Mouse (Mus musculus) heart, postnatal 0 days (tissue): ENCODE data around the gene Brsk1.

Experiments
- CTCF ChIP-seq: IDR thresholded peaks from 2 replicates; pipeline ENCODE4 v1.5.1; 2016; ENCODE audit warnings: antibody characterized with exemption, control low read depth, low read depth
- EP300 ChIP-seq: IDR thresholded peaks from 2 replicates; pipeline ENCODE4 v1.6.1; 2016; ENCODE audit warnings: antibody characterized with exemption, low read depth

GRCm38 (mm10) chr7:4719276-4719675, 28.9 kb downstream of the Brsk1 start:
- TF ChIP-seq CTCF (no peak), EP300 (no peak)
